Mouse (Mus musculus) liver, adult 2 months (tissue): ENCODE results near the gene Tbl3. TPM values are rescaled to one million over a fixed set of nuclear protein-coding genes. Genes with fewer than 3 reads are reported as not detected.

Experiments used
- DNase-seq: peaks from one replicate; pipeline ENCODE4 v3.0.0-alpha.2; 2011; ENCODE audit warnings: low read depth, low spot score; ENCODE audit errors: extremely low read depth
- H3K27ac ChIP-seq: fragments of 200-500 bp; replicated peaks from 2 replicates; pipeline ENCODE4 v1.5.1; 2012; ENCODE audit warnings: low read depth, mild to moderate bottlenecking, control low read depth, inconsistent platforms, low read length; ENCODE audit not compliant: insufficient read depth
- H3K27me3 ChIP-seq: fragments of 200-500 bp; 2 replicates; pipeline ENCODE4 v1.6.1; 2012; ENCODE audit warnings: mild to moderate bottlenecking, moderate library complexity, low read length, inconsistent platforms; ENCODE audit not compliant: control insufficient read depth, insufficient read depth
- H3K36me3 ChIP-seq: fragments of 200-500 bp; 2 replicates; pipeline ENCODE4 v1.6.1; 2012; ENCODE audit warnings: low read length, inconsistent platforms; ENCODE audit not compliant: control insufficient read depth, insufficient read depth
- H3K4me1 ChIP-seq: fragments of 200-500 bp; 2 replicates; pipeline ENCODE4 v1.6.1; 2011; ENCODE audit warnings: low read length; ENCODE audit not compliant: control insufficient read depth, insufficient read depth
- H3K4me3 ChIP-seq: fragments of 200-500 bp; 2 replicates; pipeline ENCODE4 v1.5.1; 2011; ENCODE audit warnings: low read depth, mild to moderate bottlenecking, control low read depth, low read length, moderate library complexity; ENCODE audit not compliant: insufficient read depth
- H3K79me2 ChIP-seq: fragments of 200-500 bp; 2 replicates; pipeline ENCODE4 v1.6.1; 2012; ENCODE audit warnings: inconsistent platforms, mild to moderate bottlenecking, low read length, moderate library complexity; ENCODE audit not compliant: control insufficient read depth, insufficient read depth
- H3K9ac ChIP-seq: fragments of 200-500 bp; 2 replicates; pipeline ENCODE4 v1.6.1; 2012; ENCODE audit warnings: low read depth, mild to moderate bottlenecking, control low read depth, inconsistent platforms, low read length
- CTCF ChIP-seq: fragments of 200-500 bp; IDR thresholded peaks from 2 replicates; pipeline ENCODE4 v1.5.1; 2011; ENCODE audit warnings: low read depth, low read length, control low read depth
- POLR2A ChIP-seq: fragments of 200-500 bp; IDR thresholded peaks from 2 replicates; pipeline ENCODE4 v1.6.1; 2011; ENCODE audit warnings: low read length, control low read depth; ENCODE audit not compliant: insufficient read depth; ENCODE audit errors: extremely low read depth
- WGBS: fragments of 180-500 bp; shearing (Covaris S2); methylation state at CpG from one replicate; pipeline ENCODE4 v1.1.7; 2018; 5-methylcytosine and 5-hydroxymethylcytosine counted together
- polyA plus RNA-seq: library from polyadenylated mRNA; depleted of rRNA; stranded (reverse); fragments of >200 nt; gene quantifications from 2 replicates; pipeline ENCODE4 v1.2.3, GENCODE M21; 2012
- total RNA-seq: library from RNA; depleted of rRNA; stranded (reverse); fragments of >200 nt; gene quantifications from 2 replicates; pipeline ENCODE4 v1.2.3, GENCODE M21; 2014

Gene Tbl3
- total and polyA plus RNA-seq, 2 experiments = 14.2 to 37.9 TPM

DNA sequence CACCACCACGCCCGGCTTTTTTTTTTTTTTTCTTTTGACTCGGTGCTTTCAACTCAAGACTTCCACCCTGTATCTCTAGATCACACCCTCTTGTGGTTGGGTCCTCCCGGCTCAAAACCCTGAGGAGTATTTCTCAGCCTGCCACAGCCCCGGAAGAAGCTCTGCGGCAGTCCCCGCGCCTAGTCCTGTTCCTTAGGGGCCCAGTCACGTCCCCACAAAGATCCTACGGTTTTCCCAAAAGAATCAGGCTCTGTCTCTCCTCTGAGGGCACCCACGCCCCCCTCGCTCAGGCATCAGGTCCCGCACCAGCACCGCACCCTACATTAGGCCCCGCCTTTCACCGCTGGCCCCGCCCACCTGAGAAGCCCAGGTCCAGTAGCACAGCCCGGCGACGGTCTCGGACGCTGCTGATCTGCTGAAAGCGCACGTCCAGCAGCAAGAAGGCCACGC lies 20.3 kb downstream of the Tbl3 start:
- Histone ChIP-seq H3K27ac (no peak overlapping the region), H3K79me2 (no peaks in the 10 kb centered on the region), H3K9ac (peak overlapping the region; percentile 13), H3K4me3 (peak overlapping the region; percentile 59), H3K27me3 (peaks cover 6% of the 10 kb centered on the region), H3K4me1 (peaks cover 6% of the 10 kb centered on the region; the same call in 1 of the 2 replicates), H3K36me3 (no peaks in the 10 kb centered on the region)
- peak; percentile 38 for DNase-seq
- whole genome bisulfite sequencing = 5% methylated on average over 25 of the region's 25 CpGs
- TF ChIP-seq POLR2A (no peak), CTCF (no peak)

DNA sequence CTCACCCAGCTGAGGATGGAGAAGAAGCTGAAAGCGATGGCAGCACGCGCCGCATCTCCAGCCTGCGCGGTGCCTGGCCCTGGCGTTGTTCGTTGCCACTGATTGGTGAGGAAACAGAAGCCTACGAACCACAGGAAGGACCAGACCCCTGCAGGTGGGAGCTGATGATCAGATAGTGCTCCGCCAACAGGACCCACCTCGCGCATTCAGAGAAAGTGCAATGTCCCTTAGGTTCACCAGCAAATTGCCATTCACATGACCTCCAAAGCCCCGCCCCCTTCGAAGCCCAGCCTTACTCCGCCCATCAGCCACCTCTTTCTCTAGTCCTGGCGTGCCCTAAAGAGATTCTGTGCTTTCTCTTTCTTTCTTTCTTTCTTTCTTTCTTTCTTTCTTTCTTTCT lies 20.9 kb downstream of the Tbl3 start:
- DNase-seq = peak; percentile 56
- no peak overlapping the region for H3K9ac ChIP-seq
- H3K27me3 ChIP-seq = peaks cover 6% of the 10 kb centered on the region
- H3K27ac ChIP-seq = no peak overlapping the region
- no peak for TF ChIP-seq POLR2A
- TF ChIP-seq CTCF = no peak
- 49% methylated on average over 16 of the region's 16 CpGs for WGBS
- H3K79me2 ChIP-seq = no peaks in the 10 kb centered on the region
- H3K36me3 ChIP-seq = peaks cover 3% of the 10 kb centered on the region; the same call in 1 of the 2 replicates
- H3K4me1 ChIP-seq = peaks cover 6% of the 10 kb centered on the region; the same call in 1 of the 2 replicates
- no peak overlapping the region for H3K4me3 ChIP-seq

DNA sequence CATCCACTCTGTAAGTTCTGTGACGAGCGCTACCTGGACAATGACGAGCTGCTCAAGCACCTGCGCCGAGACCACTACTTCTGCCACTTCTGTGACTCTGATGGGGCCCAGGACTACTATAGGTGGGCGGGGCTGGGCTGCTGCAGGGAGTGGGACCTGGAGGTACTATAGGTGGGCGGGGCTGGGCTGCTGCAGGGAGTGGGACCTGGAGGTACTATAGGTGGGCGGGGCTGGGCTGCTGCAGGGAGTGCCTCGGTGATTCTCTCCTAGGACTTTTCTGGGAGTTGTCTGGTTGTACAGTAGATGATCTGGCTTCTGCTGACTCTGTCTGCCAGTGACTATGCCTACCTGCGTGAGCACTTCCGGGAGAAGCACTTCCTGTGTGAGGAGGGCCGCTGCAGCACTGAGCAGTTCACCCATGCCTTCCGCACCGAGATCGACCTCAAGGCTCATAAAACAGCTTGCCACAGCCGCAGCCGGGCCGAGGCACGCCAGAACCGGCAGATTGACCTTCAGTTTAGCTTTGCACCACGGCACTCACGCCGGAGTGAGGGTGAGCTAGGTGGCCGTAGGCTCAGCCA lies 29.9 kb downstream of the Tbl3 start:
- WGBS = 96% methylated on average over 24 of the region's 24 CpGs
- Histone ChIP-seq H3K36me3 (peaks cover 29% of the 10 kb centered on the region; the same call in 1 of the 2 replicates), H3K27ac (no peak overlapping the region), H3K4me1 (no peaks in the 10 kb centered on the region), H3K9ac (no peak overlapping the region), H3K79me2 (peaks cover 24% of the 10 kb centered on the region; the same call in 1 of the 2 replicates), H3K4me3 (no peak overlapping the region), H3K27me3 (no peaks in the 10 kb centered on the region)
- no peak for DNase-seq
- no peak for TF ChIP-seq POLR2A
- TF ChIP-seq CTCF = no peak

DNA sequence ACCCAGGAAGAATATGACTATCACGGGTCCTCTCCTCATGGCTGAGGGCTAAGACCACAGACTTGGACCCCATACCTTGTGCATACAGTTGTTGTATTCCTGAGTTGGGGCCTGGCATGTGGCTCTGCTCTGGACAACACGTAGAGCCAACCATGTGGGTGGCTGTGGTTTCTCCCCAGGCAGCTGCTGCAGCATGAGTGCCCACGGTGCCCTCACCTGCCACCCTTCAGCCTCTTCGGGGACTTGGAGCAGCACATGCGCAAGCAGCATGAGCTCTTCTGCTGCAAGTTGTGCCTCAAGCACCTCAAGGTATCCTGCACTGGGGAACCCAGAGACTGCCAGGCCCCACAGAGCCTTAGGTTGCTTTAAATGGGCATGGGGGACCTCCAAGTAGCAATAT lies 30.6 kb downstream of the Tbl3 start:
- Histone ChIP-seq H3K27ac (no peak overlapping the region), H3K36me3 (peaks cover 27% of the 10 kb centered on the region; the same call in 1 of the 2 replicates), H3K27me3 (no peaks in the 10 kb centered on the region), H3K9ac (no peak overlapping the region), H3K79me2 (peaks cover 24% of the 10 kb centered on the region; the same call in 1 of the 2 replicates), H3K4me3 (no peak overlapping the region), H3K4me1 (peaks cover 3% of the 10 kb centered on the region)
- no peak for DNase-seq
- 95% methylated on average over 5 of the region's 5 CpGs for WGBS
- TF ChIP-seq POLR2A (no peak), CTCF (no peak)

- H3K4me1 ChIP-seq = peaks cover 9% of the 10 kb centered on the region
- H3K27ac ChIP-seq = no peak overlapping the region
Observed at GRCm38 (mm10) chr17:24676187-24676586, 31.3 kb downstream of the Tbl3 start.

DNA sequence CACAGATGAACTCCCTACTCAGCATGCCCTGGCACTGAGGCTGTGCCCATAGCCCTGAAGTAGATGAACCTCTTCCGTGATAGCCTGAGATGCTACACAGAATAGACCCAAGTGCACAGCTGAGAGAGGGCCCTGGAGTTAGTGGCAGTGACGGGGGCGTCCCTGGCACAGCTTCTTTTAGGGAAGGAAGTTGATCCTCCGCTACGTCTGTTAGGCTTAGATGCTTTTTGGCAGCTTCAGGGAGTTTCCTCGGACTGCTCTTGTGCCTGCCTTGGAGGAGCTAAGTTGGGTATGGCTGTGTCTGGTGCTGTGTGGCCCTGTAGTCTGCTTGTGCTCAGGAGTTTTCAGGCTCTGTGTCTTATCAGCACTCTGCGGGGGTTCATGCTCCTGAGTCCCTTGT lies 33.2 kb downstream of the Tbl3 start:
- TF ChIP-seq CTCF (no peak), POLR2A (no peak)
- DNase-seq = no peak
- Histone ChIP-seq H3K36me3 (peaks cover 21% of the 10 kb centered on the region; the same call in 1 of the 2 replicates), H3K79me2 (peaks cover 40% of the 10 kb centered on the region; the same call in 1 of the 2 replicates), H3K9ac (peak overlapping the region; percentile 10; the same call in 1 of the 2 replicates), H3K27me3 (no peaks in the 10 kb centered on the region), H3K4me3 (no peak overlapping the region), H3K4me1 (peaks cover 14% of the 10 kb centered on the region), H3K27ac (no peak overlapping the region)
- 59% methylated on average over 7 of the region's 7 CpGs for WGBS

More at GRCm38 (mm10) chr17:24676187-24676586, 31.3 kb downstream of the Tbl3 start:
- WGBS = 69% methylated on average over 2 of the region's 2 CpGs
- H3K9ac ChIP-seq = no peak overlapping the region
- TF ChIP-seq POLR2A = no peak
- TF ChIP-seq CTCF = peak; percentile 63
- peak; percentile 26 for DNase-seq
- H3K27me3 ChIP-seq = no peaks in the 10 kb centered on the region
- no peak overlapping the region for H3K4me3 ChIP-seq
- peaks cover 23% of the 10 kb centered on the region; the same call in 1 of the 2 replicates for H3K36me3 ChIP-seq
- peaks cover 29% of the 10 kb centered on the region; the same call in 1 of the 2 replicates for H3K79me2 ChIP-seq
